Mouse (Mus musculus): ENCODE measurements around the gene Olfr92. TPM values are rescaled to one million over a fixed set of nuclear protein-coding genes. Genes with fewer than 3 reads are reported as not detected.
"Not testable (repeated sequence)": the region's sequence is repeated elsewhere in the genome, so short reads cannot be mapped to it uniquely, and the experiment has no call there.

The Olfr92 gene
- total RNA-seq (2014; rRNA removed) = not detected in 2 replicates
- not detected in 2 replicates for polyA plus RNA-seq (2015; fragmentation: Nextera tagmentation; extraction: Ambion mirVana)

DNA sequence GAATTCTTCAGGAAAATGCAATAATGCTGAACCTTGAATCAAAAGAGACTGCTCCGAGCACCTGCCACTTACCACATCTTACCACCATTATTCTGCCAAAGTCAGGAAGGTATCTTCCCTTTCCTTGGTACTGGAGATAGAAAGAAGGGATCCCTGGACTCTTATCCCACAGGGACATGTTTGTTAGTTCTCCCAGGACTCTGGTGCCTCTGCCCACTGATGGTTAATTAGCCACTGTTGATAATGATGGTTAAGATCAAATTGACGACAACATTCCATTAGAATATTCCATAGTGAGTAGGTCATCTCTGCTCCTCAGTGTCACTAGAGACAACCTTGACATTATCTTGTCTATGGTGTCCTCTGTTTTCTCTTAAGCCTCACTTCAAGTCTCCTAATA lies at the start of gene Olfr92:
TSS of gene Olfr92 (minus strand) at position 101 of the 400 bp plus-strand sequence.
- Histone ChIP-seq H3K4me1 (ENCODE audit: insufficient read depth) (no peaks in the 10 kb centered on the region), H3K9me3 (ENCODE audit: low read length) (no peaks in the 10 kb centered on the region), H3K4me2 (ENCODE audit: low read depth) (no peak within 1 kb of the TSS), H3K9ac (no peak within 1 kb of the TSS), H3K27ac (ENCODE audit: low read depth, low read length) (no peak within 1 kb of the TSS), H3K4me3 (ENCODE audit: low read depth, low read length) (no peak within 1 kb of the TSS), H3K36me3 (ENCODE audit: insufficient read depth) (no peaks in the 10 kb centered on the region), H3K27me3 (ENCODE audit: insufficient read depth, low read length) (no peaks in the 10 kb centered on the region)
- WGBS = 93% methylated on average over 2 of the region's 2 CpGs
- ATAC-seq = no peak
- no peak for DNase-seq
- TF ChIP-seq CTCF (IDR thresholded peaks at IDR 0.05; ENCODE audit: low read depth) = no peak

GRCm38 (mm10) chr17:37161394-37161793 lies 41.5 kb upstream of the Olfr92 start, which contains the start of gene Olfr93:
Olfr93 (minus strand) TSS chr17:37161494.
- no peaks in the 10 kb centered on the region for H3K4me1 ChIP-seq (ENCODE audit: insufficient read depth)
- no peaks in the 10 kb centered on the region for H3K27me3 ChIP-seq (ENCODE audit: insufficient read depth, low read length)
- H3K4me3 ChIP-seq (ENCODE audit: low read depth, low read length) = no peak within 1 kb of the TSS
- H3K9ac ChIP-seq = no peak within 1 kb of the TSS
- H3K27ac ChIP-seq (ENCODE audit: low read depth, low read length) = no peak within 1 kb of the TSS
- no peaks in the 10 kb centered on the region for H3K36me3 ChIP-seq (ENCODE audit: insufficient read depth)
- ATAC-seq = no peak
- TF ChIP-seq CTCF (IDR thresholded peaks at IDR 0.05; ENCODE audit: low read depth) = no peak
- H3K9me3 ChIP-seq (ENCODE audit: low read length) = no peaks in the 10 kb centered on the region
- no peak for DNase-seq
- H3K4me2 ChIP-seq (ENCODE audit: low read depth) = no peak within 1 kb of the TSS

- not testable (repeated sequence) for H3K4me2 ChIP-seq (ENCODE audit: low read depth); H3K4me3 ChIP-seq (ENCODE audit: low read depth, low read length); H3K27ac ChIP-seq (ENCODE audit: low read depth, low read length); H3K9me3 ChIP-seq (ENCODE audit: low read length); H3K9ac ChIP-seq; H3K27me3 ChIP-seq (ENCODE audit: insufficient read depth, low read length); DNase-seq; H3K36me3 ChIP-seq (ENCODE audit: insufficient read depth); H3K4me1 ChIP-seq (ENCODE audit: insufficient read depth); ATAC-seq
- 60% methylated on average over 4 of the region's 4 CpGs for WGBS
Measured at GRCm38 (mm10) chr17:37131366-37131765, 11.5 kb upstream of the Olfr92 start.

GRCm38 (mm10) chr17:37098178-37098577 lies 21.7 kb downstream of the Olfr92 start, which contains the start of gene Olfr91:
Olfr91 (minus strand) TSS chr17:37098278.
- no peaks in the 10 kb centered on the region for H3K9me3 ChIP-seq (ENCODE audit: low read length)
- no peaks in the 10 kb centered on the region for H3K27me3 ChIP-seq (ENCODE audit: insufficient read depth, low read length)
- WGBS = 83% methylated on average over 1 of the region's 1 CpGs
- no peaks in the 10 kb centered on the region for H3K36me3 ChIP-seq (ENCODE audit: insufficient read depth)
- no peak for TF ChIP-seq CTCF (IDR thresholded peaks at IDR 0.05; ENCODE audit: low read depth)
- no peak for DNase-seq
- no peak within 1 kb of the TSS for H3K4me3 ChIP-seq (ENCODE audit: low read depth, low read length)
- no peak within 1 kb of the TSS for H3K27ac ChIP-seq (ENCODE audit: low read depth, low read length)
- no peaks in the 10 kb centered on the region for H3K4me1 ChIP-seq (ENCODE audit: insufficient read depth)
- H3K9ac ChIP-seq = no peak within 1 kb of the TSS
- no peak within 1 kb of the TSS for H3K4me2 ChIP-seq (ENCODE audit: low read depth)
- ATAC-seq = no peak

- no peak overlapping the region for H3K9ac ChIP-seq
- 76% methylated on average over 5 of the region's 5 CpGs for WGBS
- H3K4me3 ChIP-seq (ENCODE audit: low read depth, low read length) = no peak overlapping the region
- no peaks in the 10 kb centered on the region for H3K4me1 ChIP-seq (ENCODE audit: insufficient read depth)
- DNase-seq (no peak), ATAC-seq (no peak)
- no peak overlapping the region for H3K4me2 ChIP-seq (ENCODE audit: low read depth)
- H3K27me3 ChIP-seq (ENCODE audit: insufficient read depth, low read length) = no peaks in the 10 kb centered on the region
- H3K36me3 ChIP-seq (ENCODE audit: insufficient read depth) = no peaks in the 10 kb centered on the region
- TF ChIP-seq CTCF (IDR thresholded peaks at IDR 0.05; ENCODE audit: low read depth) = no peak
- no peaks in the 10 kb centered on the region for H3K9me3 ChIP-seq (ENCODE audit: low read length)
- no peak overlapping the region for H3K27ac ChIP-seq (ENCODE audit: low read depth, low read length)
Measured at GRCm38 (mm10) chr17:37093289-37093688, 26.6 kb downstream of the Olfr92 start.

DNA sequence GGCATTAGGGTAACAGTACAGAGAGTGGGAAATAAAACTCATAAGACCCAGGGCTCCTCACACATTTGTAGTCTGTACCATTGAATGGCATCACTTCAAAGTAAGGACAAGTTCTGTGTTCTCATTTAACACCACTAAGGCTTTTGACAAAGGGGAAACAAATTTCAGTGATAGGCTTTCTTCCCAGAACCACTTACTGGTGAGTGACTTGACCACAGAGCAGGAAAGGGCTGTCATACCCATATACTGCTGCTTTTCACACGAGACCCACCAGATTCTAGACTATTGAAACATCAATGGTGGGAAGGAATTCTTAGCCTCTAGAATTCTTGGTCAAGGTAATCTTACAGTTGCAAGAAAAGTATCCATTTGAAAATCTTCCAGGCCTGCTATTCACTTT lies 27.7 kb downstream of the Olfr92 start:
- ATAC-seq (no peak), DNase-seq (no peak)
- no peak overlapping the region for H3K4me2 ChIP-seq (ENCODE audit: low read depth)
- no peaks in the 10 kb centered on the region for H3K4me1 ChIP-seq (ENCODE audit: insufficient read depth)
- no peak overlapping the region for H3K9ac ChIP-seq
- TF ChIP-seq CTCF (IDR thresholded peaks at IDR 0.05; ENCODE audit: low read depth) = no peak
- H3K27me3 ChIP-seq (ENCODE audit: insufficient read depth, low read length) = no peaks in the 10 kb centered on the region
- H3K27ac ChIP-seq (ENCODE audit: low read depth, low read length) = no peak overlapping the region
- no peak overlapping the region for H3K4me3 ChIP-seq (ENCODE audit: low read depth, low read length)
- no peaks in the 10 kb centered on the region for H3K36me3 ChIP-seq (ENCODE audit: insufficient read depth)
- no peaks in the 10 kb centered on the region for H3K9me3 ChIP-seq (ENCODE audit: low read length)
- WGBS = 81% methylated on average over 1 of the region's 1 CpGs

GRCm38 (mm10) chr17:37088399-37088798 lies 31.5 kb downstream of the Olfr92 start, which contains the start of gene Olfr90:
Olfr90 (minus strand) TSS chr17:37088499.
- no peak within 1 kb of the TSS for H3K4me2 ChIP-seq (ENCODE audit: low read depth)
- no peak for DNase-seq

More at GRCm38 (mm10) chr17:37088399-37088798, 31.5 kb downstream of the Olfr92 start, which contains the start of gene Olfr90:
- H3K4me3 ChIP-seq (ENCODE audit: low read depth, low read length) = no peak within 1 kb of the TSS
- no peaks in the 10 kb centered on the region for H3K27me3 ChIP-seq (ENCODE audit: insufficient read depth, low read length)
- no peak within 1 kb of the TSS for H3K9ac ChIP-seq
- H3K4me1 ChIP-seq (ENCODE audit: insufficient read depth) = no peaks in the 10 kb centered on the region
- H3K36me3 ChIP-seq (ENCODE audit: insufficient read depth) = no peaks in the 10 kb centered on the region
- no peak for TF ChIP-seq CTCF (IDR thresholded peaks at IDR 0.05; ENCODE audit: low read depth)
- no peak within 1 kb of the TSS for H3K27ac ChIP-seq (ENCODE audit: low read depth, low read length)
- no peak for ATAC-seq
- H3K9me3 ChIP-seq (ENCODE audit: low read length) = no peaks in the 10 kb centered on the region
